Mouse (Mus musculus): ENCODE data around the gene Fam180a.

GRCm38 (mm10) chr6:35349784-35350183 is 23.8 kb upstream of the Fam180a start:
- TF ChIP-seq POLR2A (IDR thresholded peaks at IDR 0.05; ENCODE audit: control insufficient read depth, low read depth, low read length) (no peak), CTCF (IDR thresholded peaks at IDR 0.05; ENCODE audit: control insufficient read depth, insufficient read depth, insufficient replicate concordance, low read depth, low read length) (no peak)
